10 mouse cellular contexts compared by ENCODE assay signal in genomic region chr5:135395826-135396225, GRCm38 (mm10). TPM values are rescaled to one million over a fixed set of nuclear protein-coding genes. Genes with fewer than 3 reads are reported as not detected.
DNase-seq lines count a peak whose midpoint lies in the region; ATAC-seq and TF ChIP-seq lines count a peak whose summit lies in the region.
"Had no signal": no experiment of that assay in that cellular context is flagged by ENCODE, and none has a peak within 500 bp of the region (broad histone marks: within the 10 kb centered on the region; RNA-seq: fewer than 3 reads in every experiment).

No protein-coding gene starts in this region.

- H3K27me3 ChIP-seq in hindbrain, embryonic 10.5 days (ENCODE audit: insufficient read depth, poor library complexity, severe bottlenecking): no peaks in the 10 kb centered on the region
- 0 out of 2 replicates have a peak, but pooled peaks cover 3% of the 10 kb centered on the region for H3K27me3 ChIP-seq in hindbrain, embryonic 12.5 days
- H3K27me3 ChIP-seq in C2C12 (ENCODE audit: control insufficient read depth, insufficient read depth, insufficient read length): no peaks in the 10 kb centered on the region
- no peaks in the 10 kb centered on the region for H3K27me3 ChIP-seq in lung, postnatal 0 days (replicated peaks; ENCODE audit: insufficient read depth, low read length)
- no peaks in the 10 kb centered on the region for H3K27me3 ChIP-seq in neural tube, embryonic 15.5 days (replicated peaks)
- H3K27me3 ChIP-seq: lung, embryonic 15.5 days had no signal

- no peak overlapping the region for H3ac ChIP-seq in C2C12 (ENCODE audit: control insufficient read depth, insufficient read length, low read depth)

- no peak for ATAC-seq in hindbrain, embryonic 12.5 days (ENCODE audit: low FRiP score)
- peak; percentile 45 for ATAC-seq in granulocyte monocyte progenitor cell, adult 5-6 weeks (replicated peaks; ENCODE audit: poor library complexity, severe bottlenecking)
- no peak for ATAC-seq in lung, postnatal 0 days
- ATAC-seq in neural tube, embryonic 15.5 days (ENCODE audit: low FRiP score): no peak

- no peak for TF ChIP-seq EP300 in lung, postnatal 0 days (IDR thresholded peaks at IDR 0.05)

- H3K9ac ChIP-seq in hindbrain, embryonic 12.5 days: no peak overlapping the region
- no peak overlapping the region for H3K9ac ChIP-seq in lung, postnatal 0 days (replicated peaks; ENCODE audit: low read depth)
- H3K9ac ChIP-seq in neural tube, embryonic 15.5 days (replicated peaks): no peak overlapping the region
- H3K9ac ChIP-seq: lung, embryonic 15.5 days had no signal

- no peak overlapping the region for H3K4me2 ChIP-seq in hindbrain, embryonic 12.5 days (replicated peaks)
- no peak overlapping the region for H3K4me2 ChIP-seq in lung, postnatal 0 days (replicated peaks; ENCODE audit: low read depth, low read length)
- no peak overlapping the region for H3K4me2 ChIP-seq in neural tube, embryonic 15.5 days
- H3K4me2 ChIP-seq: lung, embryonic 15.5 days had no signal

- H3K9me3 ChIP-seq in hindbrain, embryonic 10.5 days: no peaks in the 10 kb centered on the region
- H3K9me3 ChIP-seq in hindbrain, embryonic 12.5 days (replicated peaks): no peaks in the 10 kb centered on the region
- no peaks in the 10 kb centered on the region for H3K9me3 ChIP-seq in lung, postnatal 0 days (ENCODE audit: low read length)
- H3K9me3 ChIP-seq in neural tube, embryonic 15.5 days (replicated peaks): no peaks in the 10 kb centered on the region
- H3K9me3 ChIP-seq: lung, embryonic 15.5 days had no signal

- DNase-seq in hindbrain, embryonic 10.5 days (ENCODE audit: low spot score): peak; percentile 45
- DNase-seq in Muller cell, postnatal 12 days (ENCODE audit: inconsistent ontology term): peak; percentile 20
- peak; percentile 61 for DNase-seq in lung, postnatal 0 days (ENCODE audit: low spot score)
- peak; percentile 61 for DNase-seq in thymus, postnatal 4 days

- 49% methylated on average over 5 of the region's 5 CpGs for WGBS in hindbrain, embryonic 10.5 days
- WGBS in hindbrain, embryonic 12.5 days: 52% methylated on average over 5 of the region's 5 CpGs
- WGBS in lung, postnatal 0 days: 42% methylated on average over 5 of the region's 5 CpGs
- 56% methylated on average over 5 of the region's 5 CpGs for WGBS in neural tube, embryonic 15.5 days

- no peak overlapping the region for H3K4me3 ChIP-seq in hindbrain, embryonic 10.5 days
- no peak overlapping the region for H3K4me3 ChIP-seq in hindbrain, embryonic 12.5 days
- H3K4me3 ChIP-seq in C2C12 (ENCODE audit: insufficient read depth, poor library complexity, severe bottlenecking): no peak overlapping the region
- H3K4me3 ChIP-seq in lung, postnatal 0 days (ENCODE audit: low read depth, low read length): no peak overlapping the region
- no peak overlapping the region for H3K4me3 ChIP-seq in neural tube, embryonic 15.5 days (replicated peaks)
- H3K4me3 ChIP-seq: erythroblast, embryonic 14.5 days; lung, embryonic 15.5 days had no signal

- H3K79me2 ChIP-seq in C2C12 (ENCODE audit: control insufficient read depth, insufficient read depth): peaks cover 33% of the 10 kb centered on the region

- peaks cover 17% of the 10 kb centered on the region for H3K36me3 ChIP-seq in hindbrain, embryonic 10.5 days
- H3K36me3 ChIP-seq in hindbrain, embryonic 12.5 days: peaks cover 14% of the 10 kb centered on the region
- peaks cover 22% of the 10 kb centered on the region for H3K36me3 ChIP-seq in C2C12 (ENCODE audit: control insufficient read depth, insufficient read depth)
- H3K36me3 ChIP-seq in lung, postnatal 0 days (ENCODE audit: insufficient read depth, low read length): peaks cover 12% of the 10 kb centered on the region; the same call in 1 of the 2 replicates
- peaks cover 13% of the 10 kb centered on the region for H3K36me3 ChIP-seq in neural tube, embryonic 15.5 days

- peaks cover 29% of the 10 kb centered on the region for H3K79me3 ChIP-seq in C2C12 (ENCODE audit: low read depth)

- TF ChIP-seq CTCF in C2C12 (IDR thresholded peaks at IDR 0.05; ENCODE audit: control insufficient read depth, insufficient read depth, insufficient read length): peak; percentile 48
- peak; percentile 74 for TF ChIP-seq CTCF in lung, postnatal 0 days (IDR thresholded peaks at IDR 0.05)

- H3K27ac ChIP-seq in hindbrain, embryonic 10.5 days: no peak overlapping the region
- no peak overlapping the region for H3K27ac ChIP-seq in hindbrain, embryonic 12.5 days
- H3K27ac ChIP-seq in lung, postnatal 0 days (ENCODE audit: low read length): no peak overlapping the region
- H3K27ac ChIP-seq in neural tube, embryonic 15.5 days (replicated peaks): no peak overlapping the region
- H3K27ac ChIP-seq: lung, embryonic 15.5 days had no signal

- peaks cover 24% of the 10 kb centered on the region for H3K4me1 ChIP-seq in hindbrain, embryonic 10.5 days (replicated peaks)
- H3K4me1 ChIP-seq in hindbrain, embryonic 12.5 days: peaks cover 15% of the 10 kb centered on the region
- H3K4me1 ChIP-seq in lung, postnatal 0 days (ENCODE audit: insufficient read depth, low read depth, low read length): peaks cover 12% of the 10 kb centered on the region; the same call in 1 of the 2 replicates
- peaks cover 27% of the 10 kb centered on the region for H3K4me1 ChIP-seq in neural tube, embryonic 15.5 days

TF ChIP-seq in C2C12, 6 proteins besides CTCF, POLR2A, EP300 and RAD21:
- TF ChIP-seq MAX (IDR thresholded peaks at IDR 0.05) (no peak), USF1 (IDR thresholded peaks at IDR 0.05; ENCODE audit: low read depth) (no peak), FOSL1 (IDR thresholded peaks at IDR 0.05; ENCODE audit: insufficient read depth, low read length, poor library complexity, severe bottlenecking) (no peak), MYOD1 (IDR thresholded peaks at IDR 0.05; ENCODE audit: control insufficient read depth, insufficient read length, low read depth) (no peak), MYOG (IDR thresholded peaks at IDR 0.05; ENCODE audit: control insufficient read depth, extremely low read depth, insufficient read length) (no peak), CEBPB (IDR thresholded peaks at IDR 0.05; ENCODE audit: low read depth) (no peak)

RNA-seq across cellular contexts. Expression of gene Pom121, which starts 1.5 kb away (rescaled TPM):
- 19.5 and 20.9 TPM in 2 replicates for polyA plus RNA-seq in hindbrain, embryonic 10.5 days (2016; fragmentation: Nextera tagmentation; extraction: Ambion mirVana)
- 20.0 and 21.7 TPM in 2 replicates for polyA plus RNA-seq in hindbrain, embryonic 12.5 days (2016; fragmentation: Nextera tagmentation; extraction: Ambion mirVana)
- polyA plus RNA-seq in C2C12 (2012; fragmentation: generic; extraction: Trizol): 26.9 TPM
- 56.9 and 69.3 TPM in 2 replicates for total RNA-seq in granulocyte monocyte progenitor cell, adult 5-6 weeks (2014; fragmentation: Nextera tagmentation)
- 7.2 and 8.8 TPM in 2 replicates for total RNA-seq in granulocyte monocyte progenitor cell, adult 5-6 weeks (2017)
- polyA plus RNA-seq in lung, postnatal 0 days (2015; fragmentation: Nextera tagmentation; extraction: Ambion mirVana): 3.9 and 4.7 TPM in 2 replicates
- polyA plus RNA-seq in neural tube, embryonic 15.5 days (2015; fragmentation: Nextera tagmentation; extraction: Ambion mirVana): 7.7 and 9.5 TPM in 2 replicates

RNA-seq across cellular contexts. Expression of gene Nsun5, which starts 26.1 kb away (rescaled TPM):
- polyA plus RNA-seq in hindbrain, embryonic 10.5 days (2016; fragmentation: Nextera tagmentation; extraction: Ambion mirVana): 44.1 and 46.1 TPM in 2 replicates
- polyA plus RNA-seq in hindbrain, embryonic 12.5 days (2016; fragmentation: Nextera tagmentation; extraction: Ambion mirVana): 28.5 and 36.1 TPM in 2 replicates
- 33.0 TPM for polyA plus RNA-seq in C2C12 (2012; fragmentation: generic; extraction: Trizol)
- total RNA-seq in granulocyte monocyte progenitor cell, adult 5-6 weeks (2014; fragmentation: Nextera tagmentation): 23.9 and 30.8 TPM in 2 replicates
- 22.7 and 23.3 TPM in 2 replicates for total RNA-seq in granulocyte monocyte progenitor cell, adult 5-6 weeks (2017)
- 13.5 and 13.6 TPM in 2 replicates for polyA plus RNA-seq in lung, postnatal 0 days (2015; fragmentation: Nextera tagmentation; extraction: Ambion mirVana)
- 29.4 and 31.8 TPM in 2 replicates for polyA plus RNA-seq in neural tube, embryonic 15.5 days (2015; fragmentation: Nextera tagmentation; extraction: Ambion mirVana)

RNA-seq across cellular contexts. Expression of gene Trim50, which starts 42.7 kb away (rescaled TPM):
- polyA plus RNA-seq in hindbrain, embryonic 10.5 days (2016; fragmentation: Nextera tagmentation; extraction: Ambion mirVana): 0.08 TPM in 1 of 2 replicates, not detected in the other
- not detected in 2 replicates for polyA plus RNA-seq in hindbrain, embryonic 12.5 days (2016; fragmentation: Nextera tagmentation; extraction: Ambion mirVana)
- polyA plus RNA-seq in C2C12 (2012; fragmentation: generic; extraction: Trizol): not detected
- total RNA-seq in granulocyte monocyte progenitor cell, adult 5-6 weeks (2014; fragmentation: Nextera tagmentation): not detected in 2 replicates
- not detected in 2 replicates for total RNA-seq in granulocyte monocyte progenitor cell, adult 5-6 weeks (2017)
- not detected in 2 replicates for polyA plus RNA-seq in lung, postnatal 0 days (2015; fragmentation: Nextera tagmentation; extraction: Ambion mirVana)
- polyA plus RNA-seq in neural tube, embryonic 15.5 days (2015; fragmentation: Nextera tagmentation; extraction: Ambion mirVana): 0.13 TPM in 1 of 2 replicates, not detected in the other
- polyA plus RNA-seq: erythroblast, embryonic 14.5 days; lung, embryonic 15.5 days had no signal

RNA-seq across cellular contexts. Expression of gene Fkbp6, which starts 46.0 kb away (rescaled TPM):
- polyA plus RNA-seq in hindbrain, embryonic 10.5 days (2016; fragmentation: Nextera tagmentation; extraction: Ambion mirVana): 0.17 and 0.31 TPM in 2 replicates
- polyA plus RNA-seq in hindbrain, embryonic 12.5 days (2016; fragmentation: Nextera tagmentation; extraction: Ambion mirVana): not detected in 2 replicates
- polyA plus RNA-seq in C2C12 (2012; fragmentation: generic; extraction: Trizol): not detected
- 0.62 TPM in 1 of 2 replicates, not detected in the other for total RNA-seq in granulocyte monocyte progenitor cell, adult 5-6 weeks (2014; fragmentation: Nextera tagmentation)
- 0.34 TPM in 1 of 2 replicates, not detected in the other for total RNA-seq in granulocyte monocyte progenitor cell, adult 5-6 weeks (2017)
- polyA plus RNA-seq in lung, postnatal 0 days (2015; fragmentation: Nextera tagmentation; extraction: Ambion mirVana): not detected in 2 replicates
- 0.20 TPM in 1 of 2 replicates, not detected in the other for polyA plus RNA-seq in neural tube, embryonic 15.5 days (2015; fragmentation: Nextera tagmentation; extraction: Ambion mirVana)
- polyA plus RNA-seq: erythroblast, embryonic 14.5 days; lung, embryonic 15.5 days had no signal
